Mouse (Mus musculus) frontal cortex, postnatal 36 days (tissue): ENCODE results near the gene Gnptg.
A peak's percentile ranks its signal among the peaks of the same experiment; 100 is the strongest.

Source experiments
- DNase-seq, 2 experiments: peaks; one replicate each; pipeline ENCODE4 v3.0.0; 2022; ENCODE audit warnings: low spot score in 2 of 2

Gene Gnptg

GRCm38 (mm10) chr17:25188150-25189031 is 51.5 kb downstream of the Gnptg start, which contains the start of gene Unkl:
TSS of gene Unkl (plus strand) at chr17:25188397.
- DNase-seq = peak; percentile 54 to 61

DNA sequence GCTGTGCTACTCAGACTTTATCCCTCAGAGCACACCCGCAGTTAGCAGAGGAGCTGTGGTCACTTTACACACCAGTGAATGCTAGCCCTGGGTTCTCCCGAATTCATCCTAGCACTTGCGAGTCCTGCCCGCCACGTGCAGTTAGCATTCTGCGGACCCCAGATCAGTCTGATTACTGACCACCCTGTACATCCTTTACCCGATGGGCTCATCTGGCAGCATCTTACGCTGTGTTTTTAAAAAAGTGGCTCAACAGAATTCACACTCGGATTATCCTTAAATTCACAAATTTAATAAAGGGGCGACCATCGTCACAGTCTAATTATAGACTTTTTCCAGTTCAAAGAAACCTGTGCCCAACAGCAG is 52.2 kb downstream of the Gnptg start:
- no peak for DNase-seq

GRCm38 (mm10) chr17:25184961-25185360 is 55.0 kb downstream of the Gnptg start:
- no peak for DNase-seq

GRCm38 (mm10) chr17:25184129-25184691 is 55.7 kb downstream of the Gnptg start, which contains the start of gene BC003965:
TSS of gene BC003965 (plus strand) at chr17:25184554.
- peak; percentile 99 for DNase-seq
